Mouse (Mus musculus) heart, embryonic 14.5 days (tissue): Measurements from ENCODE around the gene Orc1. TPM values are rescaled to one million over a fixed set of nuclear protein-coding genes. Genes with fewer than 3 reads are reported as not detected.
A peak's percentile ranks its signal among the peaks of the same experiment; 100 is the strongest.

Experiments used
- ATAC-seq: fragments of 200-750 bp; cut with Nextera tagmentation; 2 replicates; pipeline ENCODE4 v1.8.0; 2017; ENCODE audit warnings: low read depth, moderate TSS enrichment; ENCODE audit not compliant: insufficient number of reproducible peaks, insufficient read depth, low FRiP score
- H3K27ac ChIP-seq, 2 experiments: fragments of 200-500 bp in 1 of 2; fragments of 300-500 bp in 1 of 2; sonication (generic) in 1 of 2; replicated peaks in 1 of 2; 2 replicates each; pipeline ENCODE4 v1.5.1; 2012 to 2014; ENCODE audit warnings: low read depth in 2 of 2, low read length in 2 of 2, control low read depth in 1 of 2, mild to moderate bottlenecking in 1 of 2, mixed read lengths in 1 of 2; ENCODE audit not compliant: control insufficient read depth in 1 of 2, insufficient read depth in 1 of 2
- H3K27me3 ChIP-seq: fragments of 300-500 bp; sonication (generic); 2 replicates; pipeline ENCODE4 v1.6.1; 2014; ENCODE audit warnings: mild to moderate bottlenecking, low read length, control low read depth; ENCODE audit not compliant: control insufficient read depth, insufficient read depth
- H3K36me3 ChIP-seq: fragments of 300-500 bp; sonication (generic); 2 replicates; pipeline ENCODE4 v1.6.1; 2014; ENCODE audit warnings: mild to moderate bottlenecking, control low read depth, low read length, mixed read lengths; ENCODE audit not compliant: control insufficient read depth, insufficient read depth
- H3K4me1 ChIP-seq, 2 experiments: fragments of 200-500 bp in 1 of 2; fragments of 300-500 bp in 1 of 2; sonication (generic) in 1 of 2; 2 replicates each; pipeline ENCODE4 v1.6.1; 2012 to 2014; ENCODE audit warnings: low read length in 2 of 2, control low read depth in 1 of 2, mixed read lengths in 1 of 2; ENCODE audit not compliant: control insufficient read depth in 2 of 2, insufficient read depth in 2 of 2
- H3K4me2 ChIP-seq: fragments of 300-500 bp; sonication (generic); 2 replicates; pipeline ENCODE4 v1.6.1; 2014; ENCODE audit warnings: mild to moderate bottlenecking, low read length
- H3K4me3 ChIP-seq, 2 experiments: fragments of 200-500 bp in 1 of 2; fragments of 300-500 bp in 1 of 2; sonication (generic) in 1 of 2; 2 replicates each; pipeline ENCODE4 v1.5.1; 2012 to 2014; ENCODE audit warnings: low read length in 2 of 2, mild to moderate bottlenecking in 2 of 2, control low read depth in 1 of 2, low read depth in 1 of 2, moderate library complexity in 1 of 2; ENCODE audit not compliant: control insufficient read depth in 1 of 2, insufficient read depth in 1 of 2
- H3K9ac ChIP-seq: fragments of 300-500 bp; sonication (generic); 2 replicates; pipeline ENCODE4 v1.6.1; 2014; ENCODE audit warnings: mild to moderate bottlenecking, low read length
- H3K9me3 ChIP-seq: fragments of 300-500 bp; sonication (generic); 2 replicates; pipeline ENCODE4 v1.6.1; 2016; ENCODE audit warnings: low read length, control low read depth; ENCODE audit not compliant: control insufficient read depth
- WGBS: fragments of 180-500 bp; shearing (Covaris S2); extraction: QIAGEN DNeasy Blood & Tissue Kit; methylation state at CpG from one replicate; pipeline ENCODE4 v1.1.7; 2014; 5-methylcytosine and 5-hydroxymethylcytosine counted together
- polyA plus RNA-seq: library from polyadenylated mRNA; unstranded; fragments of >200 nt; fragmentation: Nextera tagmentation; extraction: Ambion mirVana; gene quantifications from 2 replicates; pipeline ENCODE4 v1.2.1, GENCODE M21; 2014

Orc1 gene
- 3.1 and 3.4 TPM in 2 replicates for polyA plus RNA-seq

GRCm38 (mm10) chr4:108578840-108579742, at the start of gene Orc1, which contains the start of gene Prpf38a:
Gene Orc1, plus strand, starts transcription at chr4:108579423.
Gene Prpf38a, minus strand, starts transcription at chr4:108579336.
- Histone ChIP-seq H3K9ac (peak within 1 kb of the TSS; percentile 86), H3K27ac (peak within 1 kb of the TSS; percentile 72 to 84), H3K4me3 (peak within 1 kb of the TSS; percentile 92 to 98), H3K36me3 (peaks cover 24% of the 10 kb centered on the region), H3K4me2 (peak within 1 kb of the TSS; percentile 86), H3K9me3 (no peaks in the 10 kb centered on the region), H3K4me1 (peaks cover 2 to 19% of the 10 kb centered on the region in 2 experiments; a peak in 3 of 4 replicates), H3K27me3 (no peaks in the 10 kb centered on the region)
- WGBS, result under 1% methylated on average over 64 of the region's 64 CpGs
- ATAC-seq, result peak; percentile 99

DNA sequence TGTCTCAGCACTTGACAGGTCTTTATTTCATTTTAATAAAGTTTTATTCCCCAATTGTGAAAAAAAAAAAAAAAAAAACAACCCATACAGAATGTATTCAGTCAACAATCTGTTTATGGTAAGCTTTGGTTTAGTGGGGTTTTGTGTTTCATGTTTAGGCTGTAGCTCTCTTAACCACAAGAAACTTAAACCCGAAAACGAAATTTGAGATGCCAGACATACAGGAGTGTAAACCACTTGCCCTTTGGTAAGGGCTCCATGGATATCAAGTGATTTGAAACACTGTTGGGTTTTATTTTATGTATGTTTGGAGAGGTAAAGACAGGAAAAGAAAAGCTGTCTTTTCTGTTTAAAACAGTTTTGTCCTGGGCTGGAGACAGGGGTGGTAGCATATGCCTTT, 39.5 kb upstream of the Orc1 start:
- Histone ChIP-seq H3K27ac (no peak overlapping the region), H3K4me3 (no peak overlapping the region), H3K9me3 (no peaks in the 10 kb centered on the region), H3K4me2 (no peak overlapping the region), H3K27me3 (no peaks in the 10 kb centered on the region), H3K9ac (no peak overlapping the region), H3K4me1 (no peaks in the 10 kb centered on the region), H3K36me3 (peaks cover 41% of the 10 kb centered on the region)
- no peak for ATAC-seq
- WGBS, result 93% methylated on average over 2 of the region's 2 CpGs

- H3K9ac ChIP-seq, result no peak overlapping the region
- H3K36me3 ChIP-seq, result peaks cover 99% of the 10 kb centered on the region
- H3K27ac ChIP-seq, result no peak overlapping the region
- ATAC-seq, result no peak
- H3K4me1 ChIP-seq, result no peaks in the 10 kb centered on the region
- no peak overlapping the region for H3K4me2 ChIP-seq
- H3K9me3 ChIP-seq, result no peaks in the 10 kb centered on the region
- H3K27me3 ChIP-seq, result no peaks in the 10 kb centered on the region
- no peak overlapping the region for H3K4me3 ChIP-seq
- 76% methylated on average over 1 of the region's 1 CpGs for WGBS
Measured at GRCm38 (mm10) chr4:108565026-108565425, 14.2 kb upstream of the Orc1 start.

DNA sequence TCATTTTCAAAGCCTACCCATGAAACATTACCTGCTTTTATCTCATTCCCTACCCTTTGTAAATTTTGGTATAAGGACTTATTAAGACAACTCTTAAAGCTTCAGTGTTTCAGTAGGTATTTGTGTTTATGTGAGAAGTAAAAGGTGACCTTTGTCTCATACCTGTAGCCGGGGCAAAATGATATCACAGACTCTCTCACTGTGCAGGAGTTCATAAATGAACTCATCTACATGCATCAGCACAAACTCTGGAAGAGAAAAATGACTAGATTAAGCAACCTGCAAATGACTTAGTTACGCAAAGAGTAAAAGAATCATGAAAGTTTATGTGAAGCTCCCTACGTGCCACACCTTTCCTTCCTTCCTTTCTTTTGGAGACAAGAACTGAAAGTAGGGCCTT, 6.6 kb upstream of the Orc1 start:
- H3K27ac ChIP-seq, result no peak overlapping the region
- no peaks in the 10 kb centered on the region for H3K27me3 ChIP-seq
- H3K9me3 ChIP-seq, result no peaks in the 10 kb centered on the region
- ATAC-seq, result no peak
- H3K4me1 ChIP-seq, result peaks cover 0 to 1% of the 10 kb centered on the region in 2 experiments; a peak in 1 of 4 replicates
- peaks cover 72% of the 10 kb centered on the region for H3K36me3 ChIP-seq
- no peak overlapping the region for H3K4me3 ChIP-seq
- no peak overlapping the region for H3K9ac ChIP-seq
- H3K4me2 ChIP-seq, result no peak overlapping the region
- 93% methylated on average over 3 of the region's 3 CpGs for WGBS

DNA sequence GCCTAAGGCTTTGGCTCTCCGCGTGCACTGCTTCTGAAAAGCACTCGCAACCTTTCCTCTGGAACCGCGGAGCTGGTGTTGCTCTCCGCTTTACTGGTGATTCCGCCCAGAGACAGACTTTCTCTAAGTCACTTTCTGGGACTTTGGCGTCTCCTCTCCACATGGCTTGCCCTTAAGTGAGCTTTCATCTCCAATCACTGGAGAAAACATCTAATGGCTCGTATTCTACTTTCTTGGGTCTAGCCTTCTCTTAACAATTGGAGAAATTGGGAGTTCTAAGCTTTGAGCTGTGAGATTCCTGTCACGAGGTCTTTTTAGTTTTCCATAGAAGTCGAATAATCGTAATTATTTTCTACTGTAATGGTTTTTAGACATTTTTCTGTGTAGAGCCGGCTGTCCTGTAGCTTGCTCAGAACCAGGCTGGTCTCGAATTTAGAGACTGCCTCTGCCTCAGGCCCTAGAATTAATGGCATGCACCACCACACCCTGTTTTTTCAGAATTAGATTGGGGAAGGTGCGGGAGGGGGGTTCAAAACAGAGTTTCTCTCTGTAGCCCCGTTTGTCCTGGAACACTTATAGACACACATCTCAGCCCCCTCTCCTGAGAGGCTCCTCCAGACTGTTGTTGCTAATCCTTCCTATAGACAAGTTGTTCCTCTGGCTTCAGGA, 654 bp downstream of the Orc1 start:
- Histone ChIP-seq H3K4me3 (peak overlapping the region; percentile 92 to 98), H3K27me3 (no peaks in the 10 kb centered on the region), H3K9me3 (no peaks in the 10 kb centered on the region), H3K36me3 (peaks cover 18% of the 10 kb centered on the region), H3K9ac (peak overlapping the region; percentile 86), H3K4me2 (peak overlapping the region; percentile 86), H3K27ac (peak overlapping the region; percentile 15 to 72), H3K4me1 (peaks cover 2 to 19% of the 10 kb centered on the region in 2 experiments; a peak in 3 of 4 replicates)
- ATAC-seq, result no peak
- WGBS, result under 1% methylated on average over 16 of the region's 16 CpGs

- H3K4me3 ChIP-seq, result no peak overlapping the region
Measured at GRCm38 (mm10) chr4:108593376-108593775, 14.2 kb downstream of the Orc1 start.

GRCm38 (mm10) chr4:108595785-108596184, 16.6 kb downstream of the Orc1 start:
- H3K27ac ChIP-seq, result no peak overlapping the region
- H3K9ac ChIP-seq, result no peak overlapping the region
- H3K4me1 ChIP-seq, result peaks cover 0 to 5% of the 10 kb centered on the region in 2 experiments; a peak in 1 of 4 replicates
- H3K9me3 ChIP-seq, result no peaks in the 10 kb centered on the region
- H3K4me3 ChIP-seq, result no peak overlapping the region
- no peaks in the 10 kb centered on the region for H3K27me3 ChIP-seq
- WGBS, result 87% methylated on average over 1 of the region's 1 CpGs
- H3K4me2 ChIP-seq, result no peak overlapping the region
- peaks cover 33% of the 10 kb centered on the region for H3K36me3 ChIP-seq
- ATAC-seq, result no peak

More at GRCm38 (mm10) chr4:108593376-108593775, 14.2 kb downstream of the Orc1 start:
- peak overlapping the region in 1 of 2 experiments; percentile 14; a peak in 1 of 4 replicates for H3K27ac ChIP-seq
- H3K4me2 ChIP-seq, result 0 out of 2 replicates have a peak overlapping the region, but pooled peaks have one; percentile 11
- WGBS, result 41% methylated on average over 2 of the region's 2 CpGs
- no peaks in the 10 kb centered on the region for H3K27me3 ChIP-seq
- no peaks in the 10 kb centered on the region for H3K9me3 ChIP-seq
- no peak for ATAC-seq
- H3K4me1 ChIP-seq, result peaks cover 0 to 5% of the 10 kb centered on the region in 2 experiments; a peak in 1 of 4 replicates
- H3K9ac ChIP-seq, result no peak overlapping the region
- H3K36me3 ChIP-seq, result peaks cover 16% of the 10 kb centered on the region; the same call in 1 of the 2 replicates
